Mouse (Mus musculus) heart, embryonic 14.5 days (tissue): ENCODE data around the gene Clint1. TPM values are rescaled to one million over a fixed set of nuclear protein-coding genes. Genes with fewer than 3 reads are reported as not detected.

Experiments used
- ATAC-seq: fragments of 200-750 bp; cut with Nextera tagmentation; 2 replicates; pipeline ENCODE4 v1.8.0; 2017; ENCODE audit warnings: low read depth, moderate TSS enrichment; ENCODE audit not compliant: insufficient number of reproducible peaks, insufficient read depth, low FRiP score
- H3K27ac ChIP-seq, 2 experiments: fragments of 200-500 bp in 1 of 2; fragments of 300-500 bp in 1 of 2; sonication (generic) in 1 of 2; replicated peaks in 1 of 2; 2 replicates each; pipeline ENCODE4 v1.5.1; 2012 to 2014; ENCODE audit warnings: low read depth in 2 of 2, low read length in 2 of 2, control low read depth in 1 of 2, mild to moderate bottlenecking in 1 of 2, mixed read lengths in 1 of 2; ENCODE audit not compliant: control insufficient read depth in 1 of 2, insufficient read depth in 1 of 2
- H3K27me3 ChIP-seq: fragments of 300-500 bp; sonication (generic); 2 replicates; pipeline ENCODE4 v1.6.1; 2014; ENCODE audit warnings: mild to moderate bottlenecking, low read length, control low read depth; ENCODE audit not compliant: control insufficient read depth, insufficient read depth
- H3K36me3 ChIP-seq: fragments of 300-500 bp; sonication (generic); 2 replicates; pipeline ENCODE4 v1.6.1; 2014; ENCODE audit warnings: mild to moderate bottlenecking, control low read depth, low read length, mixed read lengths; ENCODE audit not compliant: control insufficient read depth, insufficient read depth
- H3K4me1 ChIP-seq, 2 experiments: fragments of 200-500 bp in 1 of 2; fragments of 300-500 bp in 1 of 2; sonication (generic) in 1 of 2; 2 replicates each; pipeline ENCODE4 v1.6.1; 2012 to 2014; ENCODE audit warnings: low read length in 2 of 2, control low read depth in 1 of 2, mixed read lengths in 1 of 2; ENCODE audit not compliant: control insufficient read depth in 2 of 2, insufficient read depth in 2 of 2
- H3K4me2 ChIP-seq: fragments of 300-500 bp; sonication (generic); 2 replicates; pipeline ENCODE4 v1.6.1; 2014; ENCODE audit warnings: mild to moderate bottlenecking, low read length
- H3K4me3 ChIP-seq, 2 experiments: fragments of 200-500 bp in 1 of 2; fragments of 300-500 bp in 1 of 2; sonication (generic) in 1 of 2; 2 replicates each; pipeline ENCODE4 v1.5.1; 2012 to 2014; ENCODE audit warnings: low read length in 2 of 2, mild to moderate bottlenecking in 2 of 2, control low read depth in 1 of 2, low read depth in 1 of 2, moderate library complexity in 1 of 2; ENCODE audit not compliant: control insufficient read depth in 1 of 2, insufficient read depth in 1 of 2
- H3K9ac ChIP-seq: fragments of 300-500 bp; sonication (generic); 2 replicates; pipeline ENCODE4 v1.6.1; 2014; ENCODE audit warnings: mild to moderate bottlenecking, low read length
- H3K9me3 ChIP-seq: fragments of 300-500 bp; sonication (generic); 2 replicates; pipeline ENCODE4 v1.6.1; 2016; ENCODE audit warnings: low read length, control low read depth; ENCODE audit not compliant: control insufficient read depth
- WGBS: fragments of 180-500 bp; shearing (Covaris S2); extraction: QIAGEN DNeasy Blood & Tissue Kit; methylation state at CpG from one replicate; pipeline ENCODE4 v1.1.7; 2014; 5-methylcytosine and 5-hydroxymethylcytosine counted together
- polyA plus RNA-seq: library from polyadenylated mRNA; unstranded; fragments of >200 nt; fragmentation: Nextera tagmentation; extraction: Ambion mirVana; gene quantifications from 2 replicates; pipeline ENCODE4 v1.2.1, GENCODE M21; 2014

Clint1 gene
- polyA plus RNA-seq, 1 experiment from 2014 or later: 48.7 TPM

DNA sequence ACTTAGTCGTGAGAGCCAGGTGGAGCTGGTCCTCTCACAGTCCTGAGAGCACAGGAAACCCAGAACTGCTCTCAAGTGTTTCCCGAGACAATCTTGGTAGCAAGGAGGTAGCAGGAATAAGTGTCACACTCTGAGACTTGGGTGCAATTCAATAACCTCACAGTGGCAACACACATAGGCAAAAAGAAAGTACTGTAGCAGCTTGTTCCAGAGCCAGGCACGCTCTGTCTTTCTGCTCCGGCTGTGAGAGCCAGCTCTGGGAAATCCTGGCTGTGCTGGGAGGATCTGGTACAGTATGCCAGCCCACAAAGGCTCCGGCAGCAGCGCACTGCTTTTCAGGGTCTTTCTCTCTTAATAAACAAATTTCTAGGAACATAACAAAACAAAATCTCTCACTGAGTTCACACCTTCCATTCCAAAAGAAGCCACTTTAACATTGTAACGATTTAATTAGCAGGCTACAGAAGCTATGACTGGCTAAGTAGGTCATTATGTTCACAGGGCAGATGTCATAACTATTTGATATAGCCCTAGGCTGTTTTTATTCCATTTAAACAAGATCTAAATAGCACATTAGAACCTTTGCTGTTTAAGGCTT is 91.4 kb downstream of the Clint1 start:
- peak overlapping the region; percentile 94 for H3K9ac ChIP-seq

DNA sequence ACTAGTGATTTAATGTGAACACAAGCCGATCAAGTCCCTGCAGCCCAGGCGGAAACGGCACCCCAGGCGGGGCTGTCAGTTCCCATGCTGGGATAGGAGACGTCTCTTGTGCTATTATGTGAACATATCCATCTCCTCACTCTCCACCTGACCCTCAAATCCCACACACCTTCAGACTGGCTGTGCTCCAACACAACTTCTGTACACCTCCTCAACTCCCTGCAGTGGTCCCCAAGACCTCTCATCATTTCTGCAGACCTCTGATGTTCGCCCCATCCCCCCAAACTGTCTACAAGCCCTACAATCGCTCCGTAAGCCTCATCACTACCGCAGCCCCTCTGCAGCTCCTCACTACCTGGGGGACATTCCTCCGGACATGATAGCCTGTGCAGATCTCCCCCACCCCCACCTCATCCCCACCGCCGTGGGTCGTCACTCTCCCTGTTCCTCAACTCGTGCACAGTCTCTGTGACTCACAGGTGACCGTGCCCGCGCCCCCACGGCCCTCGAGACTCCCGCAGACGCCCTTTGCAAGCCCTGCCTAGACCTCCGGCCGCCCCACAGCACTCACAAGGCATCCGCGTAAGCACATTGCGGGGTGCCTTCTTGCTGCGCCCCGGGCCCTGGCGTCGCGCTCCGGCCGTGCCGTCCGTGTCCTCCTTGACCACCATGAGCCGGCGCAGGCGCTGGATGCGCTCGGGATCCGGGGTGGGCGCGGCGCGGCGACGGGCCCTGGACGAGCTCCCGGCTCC is 92.2 kb downstream of the Clint1 start:
- under 1% methylated on average over 49 of the region's 49 CpGs for WGBS
- H3K4me2 ChIP-seq: peak overlapping the region; percentile 95
- peaks cover 8% of the 10 kb centered on the region for H3K36me3 ChIP-seq

More for the DNA sequence above, 91.4 kb downstream of the Clint1 start:
- Histone ChIP-seq H3K27me3 (no peaks in the 10 kb centered on the region), H3K27ac (no peak overlapping the region), H3K36me3 (0 out of 2 replicates have a peak, but pooled peaks cover under 1% of the 10 kb centered on the region), H3K4me3 (peak overlapping the region; percentile 65 to 94), H3K4me1 (peaks cover 8 to 18% of the 10 kb centered on the region in 2 experiments; a peak in 2 of 4 replicates), H3K9me3 (no peaks in the 10 kb centered on the region), H3K4me2 (peak overlapping the region; percentile 95)
- no peak for ATAC-seq
- WGBS: 47% methylated on average over 7 of the region's 7 CpGs

DNA sequence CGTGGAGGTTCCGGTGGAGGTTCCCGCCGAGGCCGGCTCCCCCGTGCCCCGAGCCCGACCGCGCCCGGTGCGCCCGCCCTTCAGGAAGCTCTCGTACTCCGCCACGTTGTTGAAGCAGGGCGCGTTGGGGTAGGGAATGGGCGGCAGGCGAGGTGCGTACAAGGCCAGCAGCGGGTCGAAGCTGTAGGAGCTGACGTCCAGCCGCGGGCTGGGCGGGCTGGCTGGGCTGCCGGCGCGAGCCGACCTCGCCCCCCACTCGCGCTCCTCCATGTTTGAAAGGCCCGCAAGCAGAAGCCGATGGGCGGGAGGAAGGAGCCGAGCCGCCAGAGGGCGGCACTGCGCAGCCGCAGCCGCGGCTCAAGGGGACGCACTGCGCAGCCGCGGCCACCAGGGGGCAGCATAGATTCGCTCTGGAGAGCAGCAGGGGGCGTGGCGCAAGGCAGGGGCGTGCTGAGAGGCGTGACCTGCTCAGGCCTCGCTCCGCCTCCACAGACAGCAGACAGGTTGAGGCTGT is 92.8 kb downstream of the Clint1 start, which contains the start of gene Lsm11:
TSS of gene Lsm11 (minus strand) at position 293 of the 514 bp plus-strand sequence.
- peaks cover 14% of the 10 kb centered on the region for H3K36me3 ChIP-seq
- H3K4me1 ChIP-seq: peaks cover 8 to 14% of the 10 kb centered on the region in 2 experiments; a peak in 2 of 4 replicates

More for the DNA sequence above, 92.2 kb downstream of the Clint1 start:
- peak overlapping the region in 1 of 2 experiments; percentile 81; a peak in 2 of 4 replicates for H3K27ac ChIP-seq
- peak; percentile 42 for ATAC-seq
- H3K27me3 ChIP-seq: no peaks in the 10 kb centered on the region
- peak overlapping the region; percentile 65 to 94 for H3K4me3 ChIP-seq
- peak overlapping the region; percentile 94 for H3K9ac ChIP-seq
- H3K9me3 ChIP-seq: no peaks in the 10 kb centered on the region
- H3K4me1 ChIP-seq: peaks cover 8 to 18% of the 10 kb centered on the region in 2 experiments; a peak in 2 of 4 replicates

DNA sequence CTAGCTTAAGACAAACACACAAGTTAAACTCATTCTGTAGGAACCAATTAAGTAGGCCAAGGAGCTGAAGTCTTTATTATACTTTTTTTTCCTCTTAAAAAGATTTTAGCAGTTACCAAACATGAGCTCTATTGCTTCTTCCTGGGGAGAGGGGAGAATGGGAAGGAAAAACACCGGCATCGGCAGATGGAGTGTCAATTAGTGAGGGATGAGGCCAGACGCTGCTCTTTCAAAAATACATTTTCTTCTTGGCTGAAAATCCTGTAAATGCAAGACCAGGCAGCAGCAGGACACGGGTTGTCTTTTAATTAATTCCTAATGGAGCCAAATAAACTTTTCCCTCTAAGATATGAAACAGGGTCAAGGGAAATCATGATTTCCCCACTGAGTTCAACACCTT is 94.9 kb downstream of the Clint1 start:
- Histone ChIP-seq H3K4me1 (peaks cover 7 to 14% of the 10 kb centered on the region in 2 experiments; a peak in 2 of 4 replicates), H3K4me3 (no peak overlapping the region), H3K36me3 (peaks cover 35% of the 10 kb centered on the region), H3K4me2 (no peak overlapping the region), H3K9ac (no peak overlapping the region), H3K27ac (no peak overlapping the region), H3K9me3 (no peaks in the 10 kb centered on the region), H3K27me3 (no peaks in the 10 kb centered on the region)
- 83% methylated on average over 4 of the region's 4 CpGs for WGBS
- no peak for ATAC-seq

More for the DNA sequence above, 92.8 kb downstream of the Clint1 start, which contains the start of gene Lsm11:
- Histone ChIP-seq H3K9ac (peak within 1 kb of the TSS; percentile 94), H3K4me3 (peak within 1 kb of the TSS; percentile 65 to 94), H3K9me3 (no peaks in the 10 kb centered on the region), H3K27ac (peak within 1 kb of the TSS; percentile 20 to 81; a peak in 3 of 4 replicates), H3K4me2 (peak within 1 kb of the TSS; percentile 95), H3K27me3 (no peaks in the 10 kb centered on the region)
- WGBS: under 1% methylated on average over 51 of the region's 55 CpGs
- peak; percentile 81 for ATAC-seq

DNA sequence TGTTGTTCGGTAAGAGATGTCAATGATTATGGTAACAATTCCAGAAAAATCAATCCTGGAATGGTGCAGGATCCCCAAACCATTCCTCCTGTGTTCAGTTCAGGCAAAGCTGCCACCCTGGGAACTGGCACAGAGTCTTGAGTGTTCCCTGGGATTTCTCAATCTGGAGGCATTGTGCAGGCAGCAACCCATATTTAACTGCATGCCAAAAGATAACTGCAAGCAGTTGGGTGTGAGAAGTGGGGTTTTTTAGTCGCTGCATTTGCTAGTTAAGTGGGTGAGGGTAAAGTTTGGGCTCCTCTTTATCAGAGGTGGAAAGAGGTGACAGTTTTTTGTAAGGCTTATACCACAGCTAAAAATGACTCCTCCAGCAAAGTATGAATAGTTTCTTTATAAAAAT is 95.6 kb downstream of the Clint1 start:
- Histone ChIP-seq H3K4me3 (no peak overlapping the region), H3K36me3 (peaks cover 41% of the 10 kb centered on the region), H3K9me3 (no peaks in the 10 kb centered on the region), H3K4me1 (peaks cover 5 to 13% of the 10 kb centered on the region in 2 experiments; a peak in 2 of 4 replicates), H3K27me3 (no peaks in the 10 kb centered on the region), H3K27ac (no peak overlapping the region), H3K9ac (no peak overlapping the region), H3K4me2 (no peak overlapping the region)
- 74% methylated on average over 2 of the region's 2 CpGs for WGBS
- no peak for ATAC-seq

DNA sequence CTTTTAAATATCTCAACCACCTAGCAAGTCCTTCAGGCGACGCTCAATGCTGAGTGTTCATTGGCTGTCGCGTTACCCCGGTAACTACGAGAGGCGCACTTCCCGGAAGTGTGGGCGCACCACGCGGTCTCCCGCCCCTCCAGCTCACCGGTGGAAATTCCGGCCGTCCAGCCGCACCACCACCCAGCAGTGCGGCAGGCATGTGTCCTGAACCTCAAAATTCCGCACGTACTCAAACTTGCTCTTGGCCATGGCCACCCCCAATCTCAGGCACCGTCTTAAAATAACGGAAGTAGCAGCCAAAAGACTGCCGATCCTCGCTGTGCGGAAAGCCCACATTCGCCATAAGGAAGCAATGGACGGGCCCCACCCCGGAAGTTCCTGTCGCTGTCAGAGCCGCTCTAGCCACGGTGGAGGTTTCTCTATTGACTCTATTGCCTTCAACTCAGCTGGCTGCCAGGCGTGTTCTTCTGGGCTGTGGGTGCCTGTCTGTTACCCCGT is 103.3 kb downstream of the Clint1 start, which contains the start of gene Thg1l:
TSS of gene Thg1l (minus strand) at position 368 of the 501 bp plus-strand sequence.
- Histone ChIP-seq H3K36me3 (peaks cover 25% of the 10 kb centered on the region), H3K9me3 (no peaks in the 10 kb centered on the region), H3K27ac (peak within 1 kb of the TSS; percentile 70 to 81; a peak in 3 of 4 replicates), H3K4me3 (peak within 1 kb of the TSS; percentile 71 to 97), H3K4me1 (no peaks in the 10 kb centered on the region; a peak in 1 of 4 replicates), H3K4me2 (peak within 1 kb of the TSS; percentile 80), H3K27me3 (no peaks in the 10 kb centered on the region), H3K9ac (peak within 1 kb of the TSS; percentile 69)
- WGBS: under 1% methylated on average over 32 of the region's 32 CpGs
- peak; percentile 94 for ATAC-seq

DNA sequence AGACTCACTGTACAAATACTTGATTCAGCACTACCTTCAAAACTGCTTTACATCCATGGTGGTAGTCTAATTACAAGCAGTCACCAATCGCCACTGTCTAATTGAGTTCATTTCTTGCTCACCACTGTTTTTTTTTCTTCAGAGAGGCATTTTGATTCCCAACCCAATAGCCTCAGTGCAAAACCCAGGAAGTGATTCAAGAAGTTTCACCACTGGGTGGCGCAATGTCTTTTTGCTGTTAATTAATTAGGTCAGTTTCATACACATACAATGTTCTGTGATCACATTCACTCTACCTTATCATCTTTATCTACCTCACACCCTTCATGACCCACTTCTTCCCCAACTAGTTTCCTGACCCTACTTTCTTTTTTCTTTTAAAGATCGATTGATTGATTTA is 107.7 kb downstream of the Clint1 start:
- 68% methylated on average over 3 of the region's 3 CpGs for WGBS
- no peaks in the 10 kb centered on the region for H3K27me3 ChIP-seq
- H3K4me1 ChIP-seq: no peaks in the 10 kb centered on the region; a peak in 1 of 4 replicates
- ATAC-seq: no peak
- H3K9ac ChIP-seq: no peak overlapping the region
- H3K36me3 ChIP-seq: no peaks in the 10 kb centered on the region
- H3K4me2 ChIP-seq: no peak overlapping the region
- H3K27ac ChIP-seq: no peak overlapping the region
- no peak overlapping the region for H3K4me3 ChIP-seq
- no peaks in the 10 kb centered on the region for H3K9me3 ChIP-seq
